Mouse (Mus musculus) MEL (cell line): Measurements from ENCODE around the gene 9530003J23Rik.
"Not testable (repeated sequence)": the region's sequence is repeated elsewhere in the genome, so short reads cannot be mapped to it uniquely, and the experiment has no call there.

ENCODE experiments used
- BHLHE40 ChIP-seq: IDR thresholded peaks from 2 replicates; pipeline ENCODE4 v1.6.1; 2012; ENCODE audit warnings: low read depth, mild to moderate bottlenecking, inconsistent platforms, low read length, improper control_type of control experiment, borderline replicate concordance
- CHD2 ChIP-seq: IDR thresholded peaks from 2 replicates; pipeline ENCODE4 v1.6.1; 2011; ENCODE audit warnings: low read length, improper control_type of control experiment
- CTCF ChIP-seq, 3 experiments: IDR thresholded peaks in 2 of 3; conservative IDR thresholded peaks in 1 of 3; 2 replicates each; pipeline ENCODE4 v1.5.1; 2011 to 2012; ENCODE audit warnings: low read length in 3 of 3, low read depth in 2 of 3, mild to moderate bottlenecking in 2 of 3, improper control_type of control experiment in 1 of 3, inconsistent platforms in 1 of 3, mixed read lengths in 1 of 3, moderate library complexity in 1 of 3; ENCODE audit not compliant: control insufficient read depth in 1 of 3, insufficient read depth in 1 of 3, poor library complexity in 1 of 3, severe bottlenecking in 1 of 3
- ELF1 ChIP-seq: IDR thresholded peaks from 2 replicates; pipeline ENCODE4 v1.6.1; 2014; ENCODE audit warnings: low read depth, mild to moderate bottlenecking, inconsistent platforms, low read length, improper control_type of control experiment, moderate library complexity
- EP300 ChIP-seq, 2 experiments: IDR thresholded peaks; 2 replicates each; pipeline ENCODE4 v1.6.1; 2011; ENCODE audit warnings: improper control_type of control experiment in 2 of 2, low read length in 2 of 2, low read depth in 1 of 2, mild to moderate bottlenecking in 1 of 2
- POLR2A ChIP-seq, 2 experiments: IDR thresholded peaks; 2 replicates each; pipeline ENCODE4 v1.6.1; 2011 to 2012; ENCODE audit warnings: low read length in 2 of 2, mild to moderate bottlenecking in 2 of 2, control low read depth in 1 of 2, improper control_type of control experiment in 1 of 2, low read depth in 1 of 2, moderate library complexity in 1 of 2; ENCODE audit not compliant: control insufficient read depth in 1 of 2, insufficient read depth in 1 of 2, poor library complexity in 1 of 2
- POLR2AphosphoS2 ChIP-seq: IDR thresholded peaks from 2 replicates; pipeline ENCODE4 v1.6.1; 2011; ENCODE audit warnings: low read length, improper control_type of control experiment
- RAD21 ChIP-seq: IDR thresholded peaks from 2 replicates; pipeline ENCODE4 v1.6.1; 2011; ENCODE audit warnings: mild to moderate bottlenecking, low read depth, low read length, improper control_type of control experiment
- RCOR1 ChIP-seq: IDR thresholded peaks from 2 replicates; pipeline ENCODE4 v1.6.1; 2012; ENCODE audit warnings: low read depth, mild to moderate bottlenecking, inconsistent platforms, low read length, improper control_type of control experiment
- TAL1 ChIP-seq: IDR thresholded peaks from 2 replicates; pipeline ENCODE4 v1.6.1; 2012; ENCODE audit warnings: mild to moderate bottlenecking, inconsistent platforms, low read length, moderate library complexity, mixed read lengths
- ZNF384 ChIP-seq: IDR thresholded peaks from 2 replicates; pipeline ENCODE4 v1.6.1; 2012; ENCODE audit warnings: low read depth, mild to moderate bottlenecking, inconsistent platforms, low read length, improper control_type of control experiment

DNA sequence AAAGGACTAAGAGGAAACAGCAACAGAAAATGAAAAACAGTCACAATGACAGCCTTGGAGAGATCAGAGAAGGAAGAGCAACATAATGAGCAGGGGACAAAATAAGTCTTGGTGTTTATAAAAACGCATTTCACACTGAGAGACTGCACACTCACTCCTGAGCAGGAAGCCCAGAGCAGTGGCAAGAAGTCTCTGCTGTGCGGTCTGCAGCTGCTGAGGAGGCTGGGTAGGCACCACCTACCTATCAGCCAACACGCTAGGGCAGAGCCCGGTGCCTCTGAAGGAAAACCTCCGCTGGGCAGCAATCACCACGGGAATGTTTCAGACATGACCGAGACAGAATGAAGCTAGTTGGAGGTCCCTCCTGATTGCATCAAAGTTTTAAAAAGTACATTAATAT, 36.1 kb upstream of the 9530003J23Rik start:
- not testable (repeated sequence) for TF ChIP-seq EP300 (IDR thresholded peaks at IDR 0.05; ENCODE audit: low read depth in 1 of 2, low read length in 2 of 2); POLR2A (IDR thresholded peaks at IDR 0.05; ENCODE audit: control insufficient read depth in 1 of 2, insufficient read depth in 1 of 2, low read depth in 1 of 2, low read length in 2 of 2, poor library complexity in 1 of 2); CHD2; ELF1; CTCF (IDR thresholded peaks at IDR 0.05 in 2 of 3, conservative IDR thresholded peaks at IDR 0.05 in 1 of 3; ENCODE audit: control insufficient read depth in 1 of 3, insufficient read depth in 1 of 3, low read depth in 2 of 3, low read length in 3 of 3, poor library complexity in 1 of 3, severe bottlenecking in 1 of 3); POLR2AphosphoS2; TAL1; BHLHE40; RAD21; RCOR1; ZNF384
